Mouse (Mus musculus) ovary, postnatal 14 days (tissue): ENCODE data around the gene Gramd2.
A peak's percentile ranks its signal among the peaks of the same experiment; 100 is the strongest.

Experiments used
- DNase-seq: peaks from one replicate; pipeline ENCODE4 v3.0.0; 2022; ENCODE audit warnings: low spot score

Gene Gramd2

GRCm38 (mm10) chr9:59679678-59680533 is at the start of gene Gramd2:
TSS of gene Gramd2 (plus strand) at chr9:59680144.
- DNase-seq: peak; percentile 69

GRCm38 (mm10) chr9:59638372-59638771 is 41.6 kb upstream of the Gramd2 start:
- no peak for DNase-seq

GRCm38 (mm10) chr9:59639936-59640335 is 40.0 kb upstream of the Gramd2 start:
- DNase-seq: no peak

DNA sequence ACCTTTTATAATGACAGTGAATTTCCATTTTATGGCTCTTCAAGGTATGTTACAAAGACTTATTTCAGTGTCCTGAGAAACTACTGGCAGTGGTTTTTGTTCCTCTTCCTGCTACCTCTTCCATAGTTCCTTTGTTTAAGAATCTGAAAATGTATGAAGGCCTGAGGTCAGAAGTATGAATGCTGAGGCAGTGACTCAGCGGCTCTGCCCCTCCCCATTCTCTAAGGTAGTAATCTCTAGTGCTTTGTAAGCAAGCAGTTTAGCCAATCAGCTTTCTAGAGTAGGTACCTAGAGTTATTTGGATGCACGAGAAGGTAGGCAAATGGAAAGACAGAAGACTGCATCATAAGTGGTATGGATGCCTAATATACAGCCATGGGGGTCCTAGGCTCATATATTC is 38.6 kb upstream of the Gramd2 start:
- DNase-seq: no peak

GRCm38 (mm10) chr9:59649911-59650310 is 30.0 kb upstream of the Gramd2 start:
- no peak for DNase-seq

GRCm38 (mm10) chr9:59653371-59653770 is 26.6 kb upstream of the Gramd2 start:
- DNase-seq: no peak

- DNase-seq: no peak
Observed at GRCm38 (mm10) chr9:59654450-59654983, 25.4 kb upstream of the Gramd2 start.

DNA sequence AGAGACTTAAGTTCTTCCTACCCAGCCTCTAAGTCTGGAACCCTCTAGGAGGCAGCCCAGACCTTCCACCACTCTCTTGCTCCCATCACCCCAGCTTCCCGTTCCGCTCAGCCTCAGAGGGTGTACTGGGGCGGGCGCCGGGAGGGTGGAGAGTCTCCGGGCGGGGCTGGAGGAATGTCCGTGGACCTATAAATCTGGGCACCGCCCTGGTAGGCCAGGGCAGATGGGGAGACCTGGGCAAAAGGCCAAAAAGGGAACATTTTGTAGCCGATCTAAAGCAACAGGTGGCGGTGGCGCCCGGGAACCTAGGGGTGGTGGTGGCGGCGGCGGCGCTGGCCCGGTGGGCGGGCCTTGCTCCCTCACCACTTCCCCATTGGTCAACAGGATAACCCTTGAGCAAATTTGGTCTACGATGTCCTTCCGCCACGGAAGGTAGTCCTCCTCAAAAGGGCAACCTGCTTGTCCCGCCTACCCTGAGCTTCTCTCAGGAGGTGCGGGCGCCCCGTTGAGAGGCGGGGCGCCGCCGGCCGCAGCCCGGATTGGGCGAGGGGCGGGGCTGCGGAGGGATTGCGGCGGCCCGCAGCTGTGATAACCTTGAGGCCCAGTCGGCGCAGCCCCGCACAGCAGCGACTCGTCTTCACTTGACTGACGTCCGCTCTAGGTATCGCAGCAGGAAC is 23.8 kb upstream of the Gramd2 start, which contains the start of gene Pkm:
TSS of gene Pkm (plus strand) at position 411 of the 677 bp plus-strand sequence.
- DNase-seq: peak; percentile 87

- peak; percentile 47 for DNase-seq
Observed at GRCm38 (mm10) chr9:59656635-59657617, 23.0 kb upstream of the Gramd2 start.

- DNase-seq: no peak
Observed at GRCm38 (mm10) chr9:59658146-59658545, 21.8 kb upstream of the Gramd2 start.

GRCm38 (mm10) chr9:59659036-59660026 is 20.6 kb upstream of the Gramd2 start:
- peak; percentile 74 for DNase-seq

GRCm38 (mm10) chr9:59660421-59660820 is 19.5 kb upstream of the Gramd2 start:
- no peak for DNase-seq

DNA sequence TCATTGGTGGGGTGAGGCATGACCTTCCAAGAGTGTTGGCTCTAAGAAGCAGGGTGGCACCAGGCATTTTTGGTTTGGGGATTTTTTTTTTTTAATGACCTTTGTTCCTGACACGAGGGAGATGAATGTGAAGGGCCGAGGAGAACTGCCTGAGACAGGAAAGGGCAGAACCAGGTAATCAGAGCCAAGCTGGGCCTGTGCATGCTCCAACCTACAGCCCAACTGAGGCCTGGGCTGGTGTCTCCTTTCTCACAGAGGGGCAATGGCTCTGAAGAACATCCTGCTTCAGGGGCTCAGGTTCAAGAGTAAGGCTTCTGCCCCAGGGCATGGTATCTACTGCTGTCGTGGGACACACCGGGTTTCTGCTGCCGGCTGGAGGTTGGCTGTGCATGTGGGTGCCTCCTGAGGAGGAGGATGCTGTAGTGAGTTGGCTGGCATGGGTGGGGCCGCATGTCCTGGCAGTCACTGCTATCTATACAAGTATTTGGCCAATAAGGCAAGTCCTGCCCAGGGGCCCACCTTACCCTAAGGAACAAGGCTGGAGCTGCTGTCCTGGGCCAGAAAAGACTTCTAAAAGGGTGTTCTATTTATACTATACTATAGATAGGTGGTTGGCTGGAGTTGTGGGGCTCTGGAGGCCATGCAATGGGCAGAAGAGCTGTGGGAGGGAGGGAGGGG is 18.5 kb upstream of the Gramd2 start:
- DNase-seq: no peak

GRCm38 (mm10) chr9:59663226-59663625 is 16.7 kb upstream of the Gramd2 start:
- DNase-seq: no peak

GRCm38 (mm10) chr9:59663957-59664356 is 16.0 kb upstream of the Gramd2 start:
- DNase-seq: no peak

DNA sequence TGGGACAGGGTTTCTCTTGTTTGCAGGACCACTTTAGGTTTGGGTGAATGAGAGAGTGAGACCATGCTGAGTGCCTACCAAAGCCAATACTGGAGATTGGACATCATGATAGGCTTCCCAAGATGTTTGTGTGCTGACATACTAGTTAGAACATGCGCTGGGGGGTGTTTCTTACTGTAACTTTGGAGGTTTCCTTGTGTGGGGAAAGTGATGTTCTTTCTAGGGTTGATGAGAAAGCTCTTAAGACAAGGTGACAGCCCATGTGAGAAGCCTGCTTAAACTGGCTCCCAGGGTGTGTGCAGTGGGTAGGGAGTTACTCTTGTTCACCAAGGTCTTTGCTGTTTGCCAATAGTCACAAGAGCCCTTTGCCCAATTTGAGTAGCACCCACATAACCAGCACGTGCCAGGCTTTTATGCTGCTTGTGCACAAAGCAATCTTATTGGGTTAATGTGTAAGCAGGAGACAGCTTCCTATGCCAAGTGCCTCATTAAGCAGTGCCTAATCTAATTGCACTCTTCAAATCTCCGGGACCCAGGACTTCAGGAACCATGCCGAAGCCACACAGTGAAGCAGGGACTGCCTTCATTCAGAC is 15.2 kb upstream of the Gramd2 start:
- no peak for DNase-seq

DNA sequence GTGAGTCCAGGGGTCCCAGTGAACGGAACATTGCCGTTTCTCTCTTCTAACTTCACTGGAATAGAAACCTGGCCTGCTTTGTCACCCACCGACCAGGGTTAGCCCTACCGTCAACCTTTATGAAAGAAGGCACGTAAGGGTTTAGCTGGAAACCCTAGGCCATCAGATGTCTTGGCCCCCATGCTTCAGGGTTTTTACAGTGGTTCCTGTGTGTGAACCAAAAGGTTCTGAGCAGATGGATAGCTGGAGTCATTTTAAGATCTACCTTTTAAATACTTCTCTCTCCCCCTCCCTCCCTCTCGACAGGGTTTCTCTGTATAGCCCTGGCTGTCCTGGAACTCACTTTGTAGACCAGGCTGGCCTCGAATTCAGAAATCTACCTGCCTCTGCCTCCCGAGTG is 13.9 kb upstream of the Gramd2 start:
- DNase-seq: no peak

- DNase-seq: no peak
Observed at GRCm38 (mm10) chr9:59666813-59667212, 13.1 kb upstream of the Gramd2 start.

GRCm38 (mm10) chr9:59667250-59667649 is 12.7 kb upstream of the Gramd2 start:
- no peak for DNase-seq

- DNase-seq: no peak
Observed at GRCm38 (mm10) chr9:59667904-59668303, 12.0 kb upstream of the Gramd2 start.
